Mouse (Mus musculus): Measurements from ENCODE around the gene St3gal5.

St3gal5 gene

GRCm38 (mm10) chr6:72098021-72098655, 746 bp downstream of the St3gal5 start:
- DNase-seq (ENCODE audit: low read depth, low spot score): no peak

- no peak for DNase-seq (ENCODE audit: low read depth, low spot score)
Measured at GRCm38 (mm10) chr6:72098691-72099090, 1.3 kb downstream of the St3gal5 start.

GRCm38 (mm10) chr6:72099281-72099680, 1.9 kb downstream of the St3gal5 start:
- DNase-seq (ENCODE audit: low read depth, low spot score): no peak

- DNase-seq (ENCODE audit: low read depth, low spot score): no peak
Measured at GRCm38 (mm10) chr6:72100171-72100570, 2.8 kb downstream of the St3gal5 start.

GRCm38 (mm10) chr6:72100939-72101338, 3.5 kb downstream of the St3gal5 start:
- no peak for DNase-seq (ENCODE audit: low read depth, low spot score)

GRCm38 (mm10) chr6:72101386-72101785, 4.0 kb downstream of the St3gal5 start:
- DNase-seq (ENCODE audit: low read depth, low spot score): no peak

- no peak for DNase-seq (ENCODE audit: low read depth, low spot score)
Measured at GRCm38 (mm10) chr6:72102066-72102465, 4.7 kb downstream of the St3gal5 start.

GRCm38 (mm10) chr6:72104534-72104933, 7.1 kb downstream of the St3gal5 start:
- DNase-seq (ENCODE audit: low read depth, low spot score): no peak

- no peak for DNase-seq (ENCODE audit: low read depth, low spot score)
Measured at GRCm38 (mm10) chr6:72108941-72109892, 11.8 kb downstream of the St3gal5 start.

GRCm38 (mm10) chr6:72110577-72110976, 13.2 kb downstream of the St3gal5 start:
- no peak for DNase-seq (ENCODE audit: low read depth, low spot score)

- no peak for DNase-seq (ENCODE audit: low read depth, low spot score)
Measured at GRCm38 (mm10) chr6:72112575-72112974, 15.2 kb downstream of the St3gal5 start.

- no peak for DNase-seq (ENCODE audit: low read depth, low spot score)
Measured at GRCm38 (mm10) chr6:72113093-72113702, 15.8 kb downstream of the St3gal5 start.

GRCm38 (mm10) chr6:72114902-72115301, 17.5 kb downstream of the St3gal5 start:
- no peak for DNase-seq (ENCODE audit: low read depth, low spot score)

- DNase-seq (ENCODE audit: low read depth, low spot score): no peak
Measured at GRCm38 (mm10) chr6:72117322-72117968, 20.1 kb downstream of the St3gal5 start.

GRCm38 (mm10) chr6:72119870-72120269, 22.5 kb downstream of the St3gal5 start:
- no peak for DNase-seq (ENCODE audit: low read depth, low spot score)

- peak; percentile 75 for DNase-seq (ENCODE audit: low read depth, low spot score)
Measured at GRCm38 (mm10) chr6:72121301-72121700, 23.9 kb downstream of the St3gal5 start.

- no peak for DNase-seq (ENCODE audit: low read depth, low spot score)
Measured at GRCm38 (mm10) chr6:72122515-72122914, 25.1 kb downstream of the St3gal5 start.

- peak; percentile 63 for DNase-seq (ENCODE audit: low read depth, low spot score)
Measured at GRCm38 (mm10) chr6:72124315-72125103, 27.1 kb downstream of the St3gal5 start.

GRCm38 (mm10) chr6:72126128-72126917, 28.9 kb downstream of the St3gal5 start:
- DNase-seq (ENCODE audit: low read depth, low spot score): no peak

- peak; percentile 35 for DNase-seq (ENCODE audit: low read depth, low spot score)
Measured at GRCm38 (mm10) chr6:72130056-72130455, 32.7 kb downstream of the St3gal5 start.

All from skeletal muscle tissue, adult 2 months (tissue).